Mouse (Mus musculus) right cerebral cortex, adult 2 months (tissue): ENCODE measurements around the gene Olfr38.

Experiments
- DNase-seq, 2 experiments: peaks; one replicate each; pipeline ENCODE4 v3.0.0; 2021 to 2022; ENCODE audit warnings: low spot score in 2 of 2

The Olfr38 gene

DNA sequence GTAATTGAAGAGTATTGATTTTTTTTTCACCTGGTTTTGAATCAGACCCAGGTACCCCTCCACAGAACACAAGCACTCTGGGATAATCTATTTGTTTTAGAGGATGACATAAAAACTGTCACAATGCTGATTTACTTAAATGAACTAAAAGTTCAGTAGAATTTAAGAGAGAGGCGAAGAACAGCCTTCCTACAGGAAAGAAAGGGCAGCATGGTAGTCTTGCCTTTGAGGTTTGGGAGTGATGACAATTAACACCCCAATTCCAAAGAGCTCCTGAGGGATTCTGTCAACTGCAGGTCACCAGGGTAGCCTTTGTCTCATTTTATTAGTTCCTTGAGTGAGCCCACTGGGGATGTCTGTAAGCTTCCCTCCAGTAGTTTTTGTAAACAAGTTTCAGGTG lies at the start of gene Olfr38:
Gene Olfr38, plus strand, starts transcription at position 301 of the 400 bp plus-strand sequence.
- no peak for DNase-seq

DNA sequence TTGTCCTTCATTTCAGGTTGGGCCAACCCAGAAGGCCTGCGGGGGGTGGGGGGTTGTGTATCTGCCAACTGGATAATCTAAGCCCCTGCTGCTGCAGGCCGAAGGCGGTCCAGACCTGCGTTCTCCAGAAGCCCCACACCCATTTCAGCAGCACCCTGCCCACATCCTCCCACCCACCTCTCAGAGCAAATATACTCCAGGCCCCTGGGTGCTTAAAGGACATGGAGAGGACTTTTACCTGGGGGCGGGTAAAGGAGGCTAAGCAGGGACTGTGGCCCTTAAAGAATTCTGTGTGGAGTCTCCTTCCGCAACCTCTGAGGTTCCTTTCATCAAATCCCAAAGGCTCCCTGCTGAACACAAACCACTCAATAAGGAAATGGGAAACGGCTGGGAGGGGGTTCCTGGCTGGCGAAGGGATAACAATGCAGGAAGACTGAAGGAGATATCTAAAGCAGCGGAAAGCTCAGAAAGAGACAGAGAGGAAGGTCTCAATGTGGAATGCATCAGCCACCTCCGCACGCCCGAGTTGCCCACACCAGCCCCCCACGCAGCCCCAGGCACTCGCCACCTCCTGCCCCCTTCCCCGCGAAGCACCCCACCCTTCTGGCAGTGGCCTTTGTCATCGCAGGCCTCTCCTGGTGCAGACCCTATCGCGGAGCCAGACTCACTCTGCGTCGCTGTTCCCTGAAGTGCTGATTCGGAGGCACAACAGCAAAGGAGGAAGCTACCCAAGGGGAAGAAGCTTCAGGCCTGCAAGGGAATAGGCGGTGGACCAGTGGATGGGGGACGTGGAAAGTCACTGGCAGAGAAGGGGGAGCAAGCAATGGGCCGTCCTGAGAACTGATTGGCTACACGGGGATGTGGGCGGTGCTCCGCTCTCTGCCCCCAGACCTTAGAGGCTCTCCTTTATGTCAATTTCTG lies 46.7 kb upstream of the Olfr38 start, which contains the start of gene Tcaf1:
Gene Tcaf1, minus strand, starts transcription at position 798 of the 921 bp plus-strand sequence.
- DNase-seq: peak; percentile 86 to 93

DNA sequence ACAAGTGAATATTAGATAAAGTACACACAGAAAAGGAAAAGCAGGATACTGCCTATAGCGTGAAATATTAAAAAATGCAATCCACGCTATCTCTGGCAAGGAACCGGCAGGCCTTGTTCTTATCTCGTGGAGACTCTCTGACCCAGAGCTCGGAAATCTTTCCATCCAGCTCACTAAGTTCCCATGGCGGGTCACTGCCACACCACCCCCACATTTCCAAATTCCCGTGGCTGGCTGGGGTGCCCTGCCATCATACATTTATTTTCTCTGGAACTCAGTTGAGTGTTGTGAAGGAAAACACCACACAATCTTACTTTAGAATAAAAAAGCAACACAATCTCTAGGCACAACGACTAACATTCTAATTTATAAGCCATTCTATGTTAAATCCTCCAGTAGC lies 41.5 kb upstream of the Olfr38 start:
- DNase-seq: no peak

DNA sequence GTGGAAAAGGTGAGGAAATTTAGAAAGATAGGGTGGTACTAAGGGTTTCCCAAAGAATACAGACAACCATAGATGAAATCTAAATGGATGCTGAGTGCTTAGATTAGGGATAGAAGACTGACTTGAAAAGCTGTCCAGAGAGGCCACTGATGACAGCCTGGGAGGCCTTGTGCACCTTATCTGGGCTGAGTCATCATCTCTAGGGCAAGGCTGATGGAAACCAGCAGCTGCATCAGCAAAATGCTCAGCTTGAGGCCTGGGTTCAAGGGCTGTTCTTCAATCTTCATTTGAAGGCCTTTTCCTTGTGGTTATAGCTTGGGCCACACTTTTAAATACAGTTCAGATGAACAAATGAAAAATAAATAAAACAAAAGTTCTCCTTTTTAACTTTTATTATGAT lies 38.2 kb upstream of the Olfr38 start:
- DNase-seq: no peak

DNA sequence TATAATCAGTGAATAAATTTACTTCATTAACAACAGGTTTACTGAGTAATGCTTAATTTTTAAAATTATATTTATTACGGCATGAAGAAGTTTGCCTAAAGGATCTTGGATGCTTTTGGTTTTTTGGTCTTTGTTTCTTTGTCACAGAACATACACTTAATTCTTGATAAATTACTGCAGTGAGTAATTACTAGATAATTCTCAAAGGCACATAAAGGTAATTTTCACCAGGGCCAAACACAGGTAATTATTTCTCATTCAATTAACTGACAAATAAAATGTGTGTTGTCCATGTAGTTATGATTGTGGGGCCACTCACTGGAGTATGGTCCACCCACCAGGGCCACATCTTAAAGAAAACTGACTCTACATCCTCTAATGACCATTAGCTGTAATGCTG lies 17.1 kb upstream of the Olfr38 start, which contains the start of gene Olfr453:
Gene Olfr453, plus strand, starts transcription at position 301 of the 400 bp plus-strand sequence.
- no peak for DNase-seq

DNA sequence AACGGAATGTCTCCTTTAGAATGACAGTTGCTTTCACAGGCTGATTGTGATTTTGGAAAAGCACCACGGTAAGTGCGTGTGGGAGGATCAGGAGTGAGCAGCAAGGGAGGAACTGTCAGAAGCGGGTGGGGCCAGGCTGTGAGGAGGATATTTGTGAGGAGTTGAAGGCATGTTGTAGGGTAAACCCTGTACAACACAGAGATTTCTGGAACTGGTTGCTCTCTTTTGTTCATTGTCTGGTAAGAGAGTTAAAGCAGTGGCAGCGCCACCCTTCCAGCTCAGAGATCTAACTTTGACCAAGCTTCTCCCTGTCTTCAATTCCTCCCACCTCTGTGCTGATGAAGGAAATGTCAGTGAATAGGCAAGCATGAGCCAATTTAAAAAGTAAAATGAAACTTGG lies 13.9 kb upstream of the Olfr38 start:
- DNase-seq: peak in 1 of 2 experiments; percentile 20

DNA sequence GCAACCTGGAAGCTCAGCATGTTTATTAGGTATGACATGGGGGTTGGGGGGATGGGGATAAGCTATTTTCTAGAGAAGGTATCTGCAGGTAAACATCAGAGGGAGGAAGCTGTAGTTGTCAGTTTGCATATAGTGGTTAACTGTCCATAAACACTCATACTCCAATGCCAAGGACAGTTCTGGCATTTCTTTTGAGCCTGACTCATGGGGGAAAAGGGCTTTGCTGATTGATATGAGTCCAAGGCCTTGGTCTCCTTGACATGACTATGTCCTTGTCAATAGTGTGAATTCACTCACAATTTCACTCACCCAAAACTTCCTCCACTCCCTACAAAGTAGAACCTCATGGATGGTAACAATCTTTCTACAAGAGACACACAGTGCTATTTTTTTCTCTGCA lies 8.4 kb upstream of the Olfr38 start:
- no peak for DNase-seq

DNA sequence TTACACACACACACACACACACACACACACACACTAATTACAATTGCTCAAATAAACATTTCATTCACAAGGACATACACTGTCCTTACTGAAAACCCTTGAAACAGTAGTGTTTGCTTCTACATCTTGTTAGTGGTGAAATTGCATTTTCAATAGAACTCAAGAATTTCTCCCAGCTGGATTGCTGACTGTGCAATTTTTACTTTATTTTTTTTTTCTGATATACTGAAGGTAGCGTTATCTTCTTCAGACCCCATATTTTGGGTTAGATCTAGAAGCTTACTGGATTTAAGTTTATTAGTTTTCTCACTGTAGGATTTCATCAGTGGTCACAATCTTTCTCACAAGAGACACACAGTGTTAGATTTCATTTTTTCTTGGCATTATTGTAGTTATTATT lies 20.9 kb downstream of the Olfr38 start:
- DNase-seq: no peak

DNA sequence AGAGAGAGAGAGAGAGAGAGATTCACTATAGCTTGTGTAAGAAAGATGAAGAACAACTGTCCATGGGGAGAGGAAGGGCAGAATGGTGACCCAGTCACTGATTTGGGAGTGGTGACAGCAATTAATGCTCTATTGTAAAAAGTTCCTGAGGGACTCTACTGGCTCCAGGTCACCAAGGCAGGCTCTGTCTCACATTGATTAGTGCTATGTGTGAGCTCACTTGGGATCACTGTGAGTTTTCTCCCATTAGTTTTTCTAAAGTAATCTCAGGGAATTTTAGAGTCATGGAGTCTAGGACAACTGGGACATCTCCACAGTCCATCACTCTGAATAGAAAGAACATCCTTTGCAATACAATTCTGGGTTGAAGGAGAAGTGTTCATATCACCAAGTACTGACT lies 28.6 kb downstream of the Olfr38 start, which contains the start of gene Olfr452:
Gene Olfr452, plus strand, starts transcription at position 301 of the 400 bp plus-strand sequence.
- DNase-seq: no peak

DNA sequence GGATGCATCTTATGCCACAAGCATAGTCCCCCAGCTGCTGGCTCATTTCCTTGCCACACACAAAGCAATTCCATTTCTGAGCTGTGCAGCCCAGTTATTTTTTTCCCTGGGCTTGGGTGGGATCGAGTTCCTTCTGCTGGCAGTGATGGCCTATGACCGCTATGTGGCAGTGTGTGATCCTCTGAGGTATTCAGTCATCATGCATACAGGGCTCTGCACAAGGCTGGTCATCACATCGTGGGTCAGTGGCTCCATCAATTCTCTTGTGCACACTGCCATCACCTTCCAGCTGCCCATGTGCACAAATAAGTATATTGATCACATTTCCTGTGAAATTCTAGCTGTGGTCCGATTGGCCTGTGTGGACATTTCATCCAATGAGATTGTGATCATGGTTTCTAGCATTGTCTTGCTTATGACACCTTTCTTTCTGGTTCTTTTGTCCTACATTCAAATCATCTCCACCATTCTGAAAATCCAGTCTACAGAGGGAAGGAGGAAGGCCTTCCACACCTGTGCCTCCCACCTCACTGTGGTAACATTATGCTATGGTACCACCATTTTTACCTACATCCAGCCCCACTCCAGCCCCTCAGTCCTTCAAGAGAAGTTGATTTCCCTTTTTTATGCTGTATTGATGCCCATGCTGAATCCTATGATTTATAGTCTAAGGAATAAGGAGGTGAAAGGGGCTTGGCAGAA lies 34.2 kb downstream of the Olfr38 start:
- no peak for DNase-seq

DNA sequence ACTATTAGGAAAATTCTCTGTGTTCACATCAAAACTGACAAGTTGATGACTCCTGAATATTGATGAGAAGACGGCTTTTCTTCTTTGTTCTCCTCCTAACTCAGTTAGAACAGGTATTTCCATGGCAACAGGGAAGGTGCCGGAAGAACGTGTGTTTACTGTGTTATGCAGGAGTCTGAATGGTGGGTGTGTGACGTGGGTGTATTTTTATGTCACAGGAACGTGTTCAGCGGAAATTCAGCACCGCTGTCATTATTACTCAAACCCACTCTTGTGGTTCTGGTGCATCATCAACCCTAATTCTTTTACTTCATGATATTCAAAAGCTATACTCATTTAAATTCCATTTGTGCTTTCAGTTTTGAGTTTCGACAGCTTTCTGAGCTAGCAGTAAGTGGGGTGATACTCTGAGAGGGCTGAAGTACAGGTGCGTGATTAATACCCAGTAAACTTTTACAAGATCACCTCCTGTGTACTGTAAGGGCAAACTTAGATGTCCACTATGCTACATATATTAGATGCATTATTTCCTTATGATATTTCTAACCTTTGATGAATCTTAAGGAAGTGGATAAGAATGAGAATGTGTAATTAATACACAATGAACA lies 34.8 kb downstream of the Olfr38 start:
- peak; percentile 10 to 32 for DNase-seq

DNA sequence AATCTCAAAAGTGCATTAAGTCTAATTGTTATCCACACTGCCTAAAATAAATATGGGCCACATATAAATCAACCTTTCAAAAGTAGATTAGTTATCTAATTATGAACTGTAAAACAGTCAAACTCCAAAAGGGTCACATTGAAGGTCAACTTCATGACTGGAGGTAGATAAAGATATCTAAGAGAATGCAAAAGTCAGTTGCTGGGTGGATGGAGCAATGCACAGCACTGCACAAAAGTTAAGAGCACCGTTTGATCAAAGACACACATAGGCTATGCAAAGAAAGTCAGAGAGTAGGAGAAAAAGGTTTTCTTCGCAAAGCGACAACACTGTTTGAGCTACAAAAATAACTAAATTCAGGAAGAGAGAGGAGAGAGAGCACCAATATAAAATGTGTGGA lies 38.8 kb downstream of the Olfr38 start:
- no peak for DNase-seq

DNA sequence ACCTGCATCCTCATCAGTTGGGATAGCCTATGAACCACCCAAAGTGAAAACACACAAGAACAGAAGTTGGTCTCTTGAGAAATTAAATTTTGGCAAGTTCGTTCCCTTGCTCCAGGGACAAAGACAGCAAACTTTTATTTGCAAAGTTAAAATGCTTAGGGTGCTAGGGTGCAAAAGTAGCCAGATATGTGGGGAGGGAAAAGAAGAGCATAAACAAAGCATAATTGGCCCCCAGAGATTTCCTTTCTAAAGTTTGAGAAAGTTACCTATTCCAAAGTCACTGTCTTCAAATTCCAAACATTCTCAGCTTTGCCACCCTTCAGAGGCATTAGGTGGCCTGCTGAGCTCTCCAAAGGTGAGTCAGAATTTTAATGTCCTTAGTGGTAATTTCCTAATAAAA lies 55.4 kb downstream of the Olfr38 start, which contains the start of gene Olfr450:
Gene Olfr450, plus strand, starts transcription at position 301 of the 400 bp plus-strand sequence.
- DNase-seq: no peak
